Mouse (Mus musculus): ENCODE results near the gene Oit1. TPM values are rescaled to one million over a fixed set of nuclear protein-coding genes. Genes with fewer than 3 reads are reported as not detected.
A peak's percentile ranks its signal among the peaks of the same experiment; 100 is the strongest.

The Oit1 gene
- polyA plus RNA-seq, 1 experiment from 2014 or later: not detected

DNA sequence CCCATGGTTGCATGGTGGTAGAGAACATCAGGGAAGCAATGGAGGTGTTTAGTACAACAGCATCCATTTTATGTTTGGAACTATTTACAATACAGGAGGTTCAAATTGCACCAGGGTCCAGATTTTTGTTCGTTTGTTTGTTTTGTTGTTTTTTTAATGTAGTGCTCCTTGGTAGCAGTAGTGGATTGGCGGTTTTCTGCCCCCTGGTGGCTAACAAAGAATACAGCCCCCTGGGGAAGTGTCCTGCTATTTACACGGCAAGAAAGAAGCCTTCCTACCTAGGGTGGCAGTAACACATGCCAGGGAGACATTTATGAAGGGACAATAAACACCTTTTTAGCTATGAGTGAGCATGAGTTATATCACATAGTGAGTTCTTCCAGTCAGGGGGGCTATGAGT, 64.0 kb downstream of the Oit1 start:
- H3K4me3 ChIP-seq: no peak overlapping the region
- no peak for ATAC-seq (ENCODE audit: low FRiP score, low read depth)
- H3K36me3 ChIP-seq: no peaks in the 10 kb centered on the region
- no peak overlapping the region for H3K9ac ChIP-seq
- H3K4me1 ChIP-seq (replicated peaks): peaks cover 22% of the 10 kb centered on the region
- WGBS: 23% methylated on average over 3 of the region's 3 CpGs
- H3K4me2 ChIP-seq: no peak overlapping the region
- H3K9me3 ChIP-seq: no peaks in the 10 kb centered on the region
- H3K27ac ChIP-seq (replicated peaks): no peak overlapping the region
- peaks cover 50% of the 10 kb centered on the region for H3K27me3 ChIP-seq

DNA sequence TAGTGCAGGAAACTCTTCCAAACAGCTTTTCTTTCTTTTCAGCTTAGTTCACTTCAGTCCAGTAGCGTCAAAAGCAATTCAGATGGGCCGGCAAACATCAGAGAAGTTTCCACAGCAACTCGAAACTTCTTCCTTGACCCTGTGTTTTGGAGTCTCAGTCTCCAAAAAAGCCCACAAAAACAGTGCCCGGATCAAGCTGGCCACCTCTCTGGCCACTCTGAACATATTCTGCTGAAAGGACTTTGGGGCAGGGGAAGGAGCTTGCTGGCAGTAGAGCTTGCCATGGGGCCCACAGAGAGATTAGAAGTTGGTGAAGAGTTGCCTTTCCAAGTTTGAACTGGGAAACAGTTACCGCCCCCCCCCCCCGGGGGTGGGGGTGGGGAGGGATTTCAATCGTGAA, 64.7 kb downstream of the Oit1 start:
- 35% methylated on average over 7 of the region's 7 CpGs for WGBS
- H3K9me3 ChIP-seq: no peaks in the 10 kb centered on the region
- no peak overlapping the region for H3K9ac ChIP-seq
- no peak overlapping the region for H3K4me3 ChIP-seq
- H3K4me2 ChIP-seq: no peak overlapping the region
- H3K27me3 ChIP-seq: peaks cover 44% of the 10 kb centered on the region
- H3K36me3 ChIP-seq: no peaks in the 10 kb centered on the region
- no peak for ATAC-seq (ENCODE audit: low FRiP score, low read depth)
- H3K4me1 ChIP-seq (replicated peaks): peaks cover 25% of the 10 kb centered on the region
- H3K27ac ChIP-seq (replicated peaks): no peak overlapping the region

DNA sequence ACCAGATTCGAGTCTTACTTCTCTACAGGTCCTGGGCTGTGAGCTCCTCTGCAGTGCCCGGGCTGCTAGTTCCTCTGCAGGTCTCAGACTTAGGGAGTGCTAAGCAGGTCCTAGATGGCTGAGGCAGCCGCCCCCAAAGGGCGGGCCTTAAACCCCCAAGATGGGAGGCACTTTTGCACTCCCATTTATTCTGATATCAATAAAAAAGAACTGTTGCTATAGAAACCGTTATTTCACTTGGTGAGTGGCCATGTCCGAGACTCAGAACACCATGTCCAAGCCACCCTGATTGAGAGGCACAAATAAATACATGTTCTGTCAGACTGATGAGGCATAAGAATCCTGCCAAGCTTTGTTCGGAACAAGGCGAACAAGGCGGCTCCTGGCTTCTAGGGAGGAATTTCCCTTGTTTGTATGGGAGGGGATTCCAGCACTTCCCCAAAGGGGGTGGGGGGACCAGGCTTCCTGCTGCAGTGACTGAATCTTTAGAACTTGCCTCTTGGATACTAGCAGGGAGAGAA, 68.9 kb downstream of the Oit1 start:
- Histone ChIP-seq H3K9me3 (no peaks in the 10 kb centered on the region), H3K36me3 (no peaks in the 10 kb centered on the region), H3K9ac (no peak overlapping the region), H3K4me1 (replicated peaks) (peaks cover 8% of the 10 kb centered on the region; the same call in 1 of the 2 replicates), H3K4me2 (0 out of 2 replicates have a peak overlapping the region, but pooled peaks have one; percentile 7), H3K27me3 (peaks cover 11% of the 10 kb centered on the region), H3K4me3 (no peak overlapping the region), H3K27ac (replicated peaks) (no peak overlapping the region)
- WGBS: 13% methylated on average over 9 of the region's 9 CpGs
- no peak for ATAC-seq (ENCODE audit: low FRiP score, low read depth)

DNA sequence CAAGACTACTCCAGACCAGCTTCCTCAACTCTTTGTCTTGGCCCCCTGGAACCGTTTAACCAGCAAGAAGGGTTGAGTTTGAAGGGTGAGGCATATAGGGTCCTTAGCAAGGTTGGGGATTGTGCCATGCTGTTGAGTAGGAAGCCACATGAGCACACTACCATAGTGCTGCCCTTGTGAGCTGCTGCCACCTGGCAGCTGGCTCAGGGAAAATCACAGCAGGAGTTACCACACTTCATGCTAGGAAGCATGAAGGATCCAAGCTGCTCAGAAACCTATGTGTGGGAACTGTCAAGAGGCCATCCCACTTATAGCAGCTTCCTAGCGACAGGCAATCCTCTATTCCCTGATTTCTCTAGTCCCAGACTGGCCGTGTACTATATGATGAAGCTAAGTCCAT, 69.9 kb downstream of the Oit1 start:
- H3K4me3 ChIP-seq: no peak overlapping the region
- H3K9ac ChIP-seq: no peak overlapping the region
- no peaks in the 10 kb centered on the region for H3K36me3 ChIP-seq
- H3K4me2 ChIP-seq: no peak overlapping the region
- H3K4me1 ChIP-seq (replicated peaks): peaks cover 8% of the 10 kb centered on the region; the same call in 1 of the 2 replicates
- H3K27me3 ChIP-seq: peaks cover 9% of the 10 kb centered on the region; the same call in 1 of the 2 replicates
- H3K27ac ChIP-seq (replicated peaks): no peak overlapping the region
- WGBS: 85% methylated on average over 3 of the region's 3 CpGs
- no peaks in the 10 kb centered on the region for H3K9me3 ChIP-seq
- no peak for ATAC-seq (ENCODE audit: low FRiP score, low read depth)

DNA sequence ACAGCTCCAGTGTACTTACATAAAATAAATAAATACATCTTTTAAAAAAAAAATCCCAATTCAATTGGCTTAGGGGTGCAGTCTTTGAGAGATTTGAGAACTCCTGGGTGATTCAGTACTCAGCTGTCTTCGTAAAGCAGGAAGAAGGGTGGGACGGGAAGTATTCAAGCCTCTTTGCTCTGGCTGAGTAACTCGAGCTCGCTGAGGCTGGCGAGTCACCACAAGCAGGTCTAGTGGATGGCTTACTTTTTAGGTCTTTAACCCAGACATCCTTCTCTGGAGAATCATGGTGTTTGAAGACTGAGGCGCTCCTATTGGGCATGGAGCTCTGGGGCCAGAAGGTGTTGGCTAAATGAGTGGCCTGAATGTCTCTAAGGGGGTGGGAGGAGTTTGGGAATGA, 71.7 kb downstream of the Oit1 start:
- H3K27me3 ChIP-seq: peaks cover 5% of the 10 kb centered on the region; the same call in 1 of the 2 replicates

DNA sequence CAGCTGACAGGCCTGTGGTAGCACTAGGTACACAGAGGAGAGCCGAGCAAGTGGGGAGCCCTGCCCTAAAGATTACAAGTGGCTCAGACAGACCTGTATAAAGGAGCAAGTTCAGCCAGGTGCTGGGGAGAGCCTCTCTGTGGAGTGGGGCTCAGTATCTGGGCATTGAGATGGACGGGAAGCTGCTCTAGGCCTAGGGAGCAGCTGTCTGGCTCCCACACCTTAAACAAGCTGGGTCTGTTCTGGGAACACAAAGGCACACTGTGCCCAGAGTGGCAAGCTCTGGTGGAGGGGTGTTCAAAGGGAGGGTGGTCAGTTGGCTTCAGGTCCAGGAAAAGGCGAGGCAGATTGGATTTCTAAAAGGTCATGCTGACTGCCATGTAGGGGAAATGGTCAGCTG, 73.5 kb downstream of the Oit1 start:
- no peaks in the 10 kb centered on the region for H3K36me3 ChIP-seq
- H3K4me2 ChIP-seq: no peak overlapping the region
- WGBS: 63% methylated on average over 3 of the region's 3 CpGs
- H3K4me1 ChIP-seq (replicated peaks): peaks cover 8% of the 10 kb centered on the region; the same call in 1 of the 2 replicates
- peaks cover 5% of the 10 kb centered on the region; the same call in 1 of the 2 replicates for H3K27me3 ChIP-seq
- no peak overlapping the region for H3K4me3 ChIP-seq
- H3K9ac ChIP-seq: no peak overlapping the region
- no peak overlapping the region for H3K27ac ChIP-seq (replicated peaks)
- H3K9me3 ChIP-seq: no peaks in the 10 kb centered on the region
- ATAC-seq (ENCODE audit: low FRiP score, low read depth): no peak

More for the DNA sequence above, 71.7 kb downstream of the Oit1 start:
- Histone ChIP-seq H3K9ac (no peak overlapping the region), H3K36me3 (no peaks in the 10 kb centered on the region), H3K27ac (replicated peaks) (no peak overlapping the region), H3K9me3 (no peaks in the 10 kb centered on the region), H3K4me2 (no peak overlapping the region), H3K4me1 (replicated peaks) (peaks cover 8% of the 10 kb centered on the region; the same call in 1 of the 2 replicates), H3K4me3 (no peak overlapping the region)
- ATAC-seq (ENCODE audit: low FRiP score, low read depth): no peak
- WGBS: 87% methylated on average over 6 of the region's 6 CpGs

DNA sequence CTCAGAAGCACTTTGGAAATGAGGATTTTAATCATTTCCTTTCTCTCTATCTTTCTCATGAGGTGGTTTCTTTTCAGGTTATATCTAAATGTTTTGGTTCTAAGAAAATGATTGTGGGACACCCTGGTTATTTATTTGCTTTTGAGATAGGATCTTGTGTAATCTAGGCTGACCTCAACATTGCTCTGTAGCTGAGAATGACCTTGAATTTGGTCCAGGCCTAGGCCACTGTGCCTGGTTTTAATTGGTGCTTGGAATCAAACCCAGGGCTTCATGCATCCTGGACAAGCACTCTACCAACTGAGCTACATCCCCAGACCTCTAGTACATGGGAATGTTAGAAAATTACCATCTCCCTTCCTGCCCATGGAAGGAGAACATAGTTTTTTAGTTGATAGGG, 74.5 kb downstream of the Oit1 start:
- Histone ChIP-seq H3K9ac (no peak overlapping the region), H3K27me3 (peaks cover 5% of the 10 kb centered on the region; the same call in 1 of the 2 replicates), H3K27ac (replicated peaks) (no peak overlapping the region), H3K4me1 (replicated peaks) (no peaks in the 10 kb centered on the region), H3K36me3 (no peaks in the 10 kb centered on the region), H3K4me3 (no peak overlapping the region), H3K9me3 (no peaks in the 10 kb centered on the region), H3K4me2 (no peak overlapping the region)
- no peak for ATAC-seq (ENCODE audit: low FRiP score, low read depth)

DNA sequence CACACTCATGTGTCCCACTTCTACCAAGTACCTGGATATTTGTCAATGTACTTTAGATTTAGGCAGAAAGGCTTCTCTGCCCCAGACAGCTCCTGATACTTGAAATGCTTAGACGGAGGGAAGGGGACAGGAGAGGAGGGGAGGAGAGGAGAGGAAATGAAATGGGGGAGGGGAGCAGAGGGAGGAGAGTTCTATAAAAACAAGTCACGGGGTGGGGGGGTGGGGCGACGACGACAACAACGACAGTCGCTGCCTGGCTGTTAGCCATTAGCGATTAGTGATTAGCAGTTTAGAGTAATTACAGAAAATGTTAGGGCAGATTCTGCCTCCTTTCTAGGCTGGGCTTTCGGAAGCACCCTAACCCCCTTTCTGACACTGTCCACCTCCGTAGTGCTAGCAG, 75.9 kb downstream of the Oit1 start:
- H3K4me2 ChIP-seq: no peak overlapping the region
- WGBS: 26% methylated on average over 10 of the region's 10 CpGs
- no peak overlapping the region for H3K9ac ChIP-seq
- H3K27me3 ChIP-seq: no peaks in the 10 kb centered on the region
- no peak overlapping the region for H3K4me3 ChIP-seq
- no peak overlapping the region for H3K27ac ChIP-seq (replicated peaks)
- ATAC-seq (ENCODE audit: low FRiP score, low read depth): no peak
- H3K36me3 ChIP-seq: no peaks in the 10 kb centered on the region
- no peaks in the 10 kb centered on the region for H3K9me3 ChIP-seq
- H3K4me1 ChIP-seq (replicated peaks): no peaks in the 10 kb centered on the region

DNA sequence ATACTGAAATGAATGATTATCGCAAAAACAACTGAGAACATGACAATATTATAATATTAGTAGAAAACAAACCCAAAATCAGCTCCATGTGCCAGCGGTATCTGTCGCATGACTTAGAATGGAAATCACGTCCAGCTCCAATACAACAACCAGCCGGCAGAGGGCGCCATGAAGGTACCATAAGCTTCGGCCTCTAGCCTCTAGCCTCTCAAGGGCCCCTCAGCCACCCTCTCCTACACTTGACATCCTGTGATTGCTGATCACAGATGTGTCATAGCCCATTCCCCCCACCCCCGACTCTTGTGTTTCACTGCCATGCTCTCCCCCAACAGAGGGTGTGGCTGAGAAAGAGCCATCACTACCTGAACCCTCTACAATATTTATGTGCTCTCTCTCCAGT, 78.3 kb downstream of the Oit1 start:
- no peak overlapping the region for H3K4me3 ChIP-seq
- no peak overlapping the region for H3K27ac ChIP-seq (replicated peaks)
- H3K36me3 ChIP-seq: no peaks in the 10 kb centered on the region
- WGBS: 33% methylated on average over 8 of the region's 8 CpGs
- H3K9ac ChIP-seq: no peak overlapping the region
- H3K4me2 ChIP-seq: no peak overlapping the region
- no peaks in the 10 kb centered on the region for H3K9me3 ChIP-seq
- no peak for ATAC-seq (ENCODE audit: low FRiP score, low read depth)
- H3K4me1 ChIP-seq (replicated peaks): no peaks in the 10 kb centered on the region
- H3K27me3 ChIP-seq: no peaks in the 10 kb centered on the region

Other genes starting within 250 kb of the Oit1 start
- 248 and 260 TPM in 2 replicates for gene Pdhb, start 205.7 kb downstream of the Oit1 start, polyA plus RNA-seq (2015; fragmentation: Nextera tagmentation; extraction: Ambion mirVana)
- gene Kctd6, start 164.6 kb downstream of the Oit1 start, polyA plus RNA-seq (2015; fragmentation: Nextera tagmentation; extraction: Ambion mirVana): 20.8 and 22.2 TPM in 2 replicates
- 0.13 TPM in 1 of 2 replicates, not detected in the other for gene Acox2, start 119.4 kb downstream of the Oit1 start, polyA plus RNA-seq (2015; fragmentation: Nextera tagmentation; extraction: Ambion mirVana)
- 0.56 and 0.75 TPM in 2 replicates for gene Fam107a, start 60.7 kb downstream of the Oit1 start, polyA plus RNA-seq (2015; fragmentation: Nextera tagmentation; extraction: Ambion mirVana)